Mouse (Mus musculus) lung, postnatal 4 days (tissue): ENCODE measurements at regions not wholly inside any gene's neighbourhood (a gene's known extent, or its start where the extent isn't known, plus 50 kb on each side); places are given as distances from the start of the nearest gene placed in this dataset.

ENCODE experiments used
- DNase-seq, 2 experiments: peaks; one replicate each; pipeline ENCODE4 v3.0.0; 2021

DNA sequence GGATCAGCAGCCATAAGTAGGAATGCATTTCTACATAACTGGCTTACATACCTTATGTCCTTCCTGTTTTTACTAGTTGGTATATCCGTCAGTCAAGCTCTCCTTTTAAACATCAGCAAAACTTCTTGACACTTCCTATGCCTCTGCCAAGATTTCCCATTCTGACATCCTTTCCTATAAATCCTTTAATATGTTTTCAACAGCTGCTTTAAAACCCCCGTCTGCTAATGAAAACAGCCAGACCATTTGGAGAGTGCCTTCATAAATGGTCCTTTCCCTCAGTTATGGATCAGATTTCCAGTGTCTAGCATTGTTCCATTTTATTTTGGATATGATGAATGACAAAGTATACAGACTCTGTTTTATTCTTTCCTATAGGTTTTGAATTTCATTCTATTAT lies 270.7 kb upstream of the Rgmb start:
- no peak for DNase-seq

DNA sequence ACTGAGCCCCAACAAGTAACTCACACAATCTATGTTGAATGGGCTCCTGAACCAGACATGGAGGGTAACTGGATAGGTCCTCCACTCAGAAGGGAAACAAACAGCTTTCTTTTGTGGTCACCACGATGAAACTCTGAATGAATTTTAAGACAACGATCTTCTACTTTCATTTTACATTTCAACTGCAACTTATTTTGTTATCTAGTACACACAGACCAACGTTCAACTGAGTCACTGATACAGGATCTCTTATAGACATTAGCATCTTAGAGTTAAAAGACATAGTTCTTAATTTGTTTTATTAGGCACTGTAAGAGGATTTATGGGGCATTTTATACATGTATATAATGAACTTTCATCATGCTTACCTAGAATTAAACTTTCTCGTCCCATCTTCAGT lies 262.1 kb upstream of the Rgmb start:
- no peak for DNase-seq

DNA sequence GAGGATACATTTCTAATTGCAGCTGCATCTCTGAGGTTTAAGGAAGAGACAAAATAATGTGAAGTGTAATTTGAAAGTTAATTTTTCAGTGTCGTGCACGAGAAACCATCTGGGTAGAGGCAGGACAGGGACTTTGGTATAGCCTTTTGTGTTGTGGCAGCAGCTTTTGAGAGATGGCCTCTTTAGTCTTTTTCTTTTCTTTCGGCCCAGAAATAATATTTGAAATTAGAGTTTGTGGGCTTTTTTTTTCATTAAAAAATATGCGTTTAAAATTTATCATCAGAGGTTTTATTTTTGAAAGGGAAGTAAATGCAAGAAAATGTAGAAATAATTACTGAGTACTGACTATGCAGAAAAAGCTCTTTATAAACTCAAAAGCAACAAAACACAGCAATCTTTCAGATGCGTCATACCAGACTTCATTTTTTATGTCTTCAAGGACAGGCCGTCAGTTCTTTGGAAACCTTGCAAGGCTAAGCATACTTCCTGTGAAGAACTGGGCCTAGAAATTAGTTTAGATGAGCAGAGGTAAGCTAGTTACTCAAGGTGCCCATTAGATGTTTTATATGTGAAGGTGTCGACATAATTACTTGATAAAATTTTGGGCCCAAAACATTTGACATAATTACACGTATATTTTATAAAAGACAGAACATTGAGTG lies 258.9 kb upstream of the Rgmb start:
- no peak for DNase-seq

DNA sequence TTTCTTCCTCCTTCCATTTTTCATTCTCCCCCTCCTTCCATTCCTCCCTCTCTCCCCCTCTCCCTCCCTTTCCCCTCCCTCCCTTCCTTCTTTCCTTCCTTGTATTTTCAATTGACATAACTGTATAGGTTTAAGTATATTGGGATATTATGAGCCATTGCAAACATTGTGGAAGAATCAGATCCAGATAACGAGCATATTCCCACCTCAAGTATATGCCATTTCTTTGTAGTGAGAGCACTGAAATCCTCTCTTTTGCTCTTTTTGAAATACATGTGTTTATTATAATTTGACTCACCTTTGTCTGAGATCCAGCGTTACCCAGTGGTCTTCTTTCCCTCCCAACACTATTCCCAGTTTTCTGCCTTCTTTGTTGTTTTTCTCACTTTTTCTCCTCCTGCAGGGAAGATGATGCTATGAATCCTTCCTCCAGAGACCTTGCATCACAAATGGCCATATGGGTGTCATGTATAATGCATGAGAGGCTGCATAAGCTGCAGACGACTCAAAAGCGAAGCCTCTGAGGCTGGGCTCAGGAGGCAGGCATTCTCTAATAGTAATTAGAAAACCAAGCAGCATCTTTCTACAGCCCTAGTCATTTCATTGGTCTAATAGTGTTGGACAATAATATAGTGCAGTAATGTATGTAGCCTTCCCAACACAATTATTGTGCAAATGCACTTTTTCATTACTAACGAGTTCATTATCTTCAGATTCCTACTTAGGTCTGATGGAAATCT lies 258.2 kb upstream of the Rgmb start:
- DNase-seq: no peak

DNA sequence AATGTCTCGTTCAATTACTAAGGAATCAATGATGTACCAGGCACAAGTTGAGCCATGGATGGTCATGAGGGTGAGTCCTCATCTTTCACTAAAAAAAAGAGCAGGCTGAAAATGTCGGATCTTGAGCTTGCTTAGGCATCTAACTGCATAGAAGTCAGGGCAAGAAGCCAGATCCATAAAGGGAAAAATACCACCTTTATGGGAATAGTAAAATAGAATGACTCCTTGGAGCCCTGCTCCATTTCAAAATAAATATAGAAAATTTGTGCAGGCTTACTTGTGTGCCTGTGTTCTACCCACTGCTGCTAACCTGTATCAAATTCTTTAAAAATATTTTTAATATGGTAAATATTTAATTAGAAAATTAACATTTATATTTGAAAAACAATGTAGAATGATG lies 256.2 kb upstream of the Rgmb start:
- no peak for DNase-seq

DNA sequence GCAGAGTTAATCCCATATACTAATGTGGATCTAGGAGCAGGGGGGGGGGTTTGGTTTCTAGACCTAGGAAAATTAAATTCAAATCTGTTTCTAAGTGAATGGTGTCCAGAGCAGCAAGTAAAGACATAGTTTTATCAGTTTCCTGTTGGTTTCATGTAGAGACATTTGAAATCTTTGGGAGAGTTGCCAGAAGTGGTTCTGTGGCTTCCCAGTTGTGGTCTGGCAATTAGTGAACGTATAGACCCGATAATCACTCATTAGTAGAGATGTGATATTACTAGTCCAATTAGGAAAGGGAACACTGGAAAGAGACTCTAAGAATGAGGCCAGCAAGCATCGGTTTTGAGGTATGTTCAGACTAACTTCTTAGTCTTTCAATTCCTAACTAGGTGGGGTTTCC lies 252.0 kb upstream of the Rgmb start:
- DNase-seq: no peak

DNA sequence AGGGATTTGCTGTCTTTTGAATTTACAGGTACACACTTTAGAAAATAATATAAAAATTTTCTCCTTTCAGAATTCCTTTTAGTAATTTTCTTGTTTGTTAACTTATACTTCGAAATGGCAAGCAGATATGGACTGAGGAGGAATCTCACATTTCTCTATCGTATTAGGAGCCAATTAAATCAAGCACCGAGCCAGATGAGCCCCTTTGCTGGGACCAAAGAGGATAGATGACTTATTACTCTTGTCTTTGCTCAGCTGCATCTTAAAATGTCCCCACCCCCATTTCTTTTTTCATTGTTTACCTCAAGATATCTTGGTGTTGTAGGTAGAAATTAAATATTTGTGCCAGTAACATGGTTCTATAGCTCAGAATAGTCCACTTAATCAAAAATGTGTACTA lies 247.7 kb upstream of the Rgmb start:
- no peak for DNase-seq

DNA sequence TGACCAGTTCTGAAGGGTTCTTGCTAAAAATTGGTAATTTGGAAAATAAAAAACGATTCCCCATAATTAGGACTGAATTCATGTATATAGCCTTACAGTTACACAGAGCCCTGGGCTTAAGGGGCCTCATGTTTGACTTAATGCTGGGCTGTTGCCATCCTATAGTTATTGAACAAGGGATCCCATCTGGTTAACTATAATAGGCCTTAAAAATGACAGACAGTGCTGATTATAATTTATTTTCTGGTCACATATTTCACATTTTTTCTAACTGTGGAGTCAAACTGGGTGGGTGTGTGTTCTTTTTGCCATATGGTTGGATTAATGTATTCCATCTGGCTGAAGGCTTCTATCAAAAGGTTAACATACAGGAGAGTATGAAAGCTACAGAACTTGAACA lies 238.5 kb upstream of the Rgmb start:
- DNase-seq: no peak

DNA sequence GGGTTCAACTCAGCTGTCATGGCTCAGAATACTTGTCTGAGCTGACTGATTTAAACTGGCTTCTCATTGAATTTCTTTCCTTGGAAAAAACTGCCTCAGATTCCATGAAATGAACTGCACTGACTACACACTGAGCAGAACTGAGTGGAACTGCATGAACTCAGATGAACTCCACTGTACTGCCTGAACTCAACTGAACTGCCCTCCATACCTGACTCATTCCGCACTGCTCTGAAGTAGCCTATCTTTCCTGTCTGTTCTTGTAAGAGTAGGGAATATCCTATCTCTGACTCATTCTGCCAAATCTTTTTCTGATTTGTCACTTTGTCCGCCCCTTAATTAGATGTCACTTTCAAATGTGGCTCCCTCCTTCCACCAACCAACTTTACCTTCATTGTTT lies 237.0 kb upstream of the Rgmb start:
- DNase-seq: no peak

DNA sequence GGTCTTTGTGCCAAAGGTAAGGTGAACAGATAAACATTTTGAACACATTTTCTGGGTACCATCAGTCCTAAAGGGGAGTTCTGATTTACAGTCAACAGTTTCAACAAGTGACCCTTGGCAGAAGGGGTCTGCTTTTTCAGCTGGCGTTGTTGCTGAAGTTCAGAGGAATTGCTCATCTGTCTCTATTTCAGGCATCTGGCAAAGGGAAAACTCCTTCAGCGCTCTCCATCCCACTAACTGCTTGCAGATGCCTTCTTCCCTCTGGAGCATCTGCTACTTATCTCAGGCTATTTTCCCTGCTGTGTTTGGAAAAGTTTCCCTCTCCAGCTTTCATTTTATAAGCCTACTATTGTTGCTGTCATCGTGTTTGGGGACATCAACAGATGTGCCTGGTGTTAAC lies 223.6 kb upstream of the Rgmb start:
- no peak for DNase-seq

DNA sequence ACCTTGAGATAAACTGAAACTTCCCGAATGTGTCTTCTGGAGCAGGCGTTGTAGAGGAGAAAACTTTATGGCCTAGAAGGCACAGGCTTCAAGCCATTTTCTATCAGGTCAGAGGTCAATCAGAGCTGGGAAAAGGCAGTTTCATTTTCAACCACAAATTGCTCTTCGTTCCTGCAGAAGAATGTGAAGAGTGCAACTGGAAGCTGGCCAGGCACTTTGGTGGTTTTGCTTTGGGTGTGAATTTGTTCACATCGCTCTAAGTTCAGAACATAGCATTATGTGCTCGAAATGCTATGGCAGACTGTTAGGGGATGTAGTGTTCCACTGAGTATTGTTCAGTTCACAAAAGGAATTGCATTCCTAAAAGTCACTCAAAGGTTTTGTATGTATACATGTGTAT lies 220.9 kb upstream of the Rgmb start:
- DNase-seq: peak; percentile 64 to 78

DNA sequence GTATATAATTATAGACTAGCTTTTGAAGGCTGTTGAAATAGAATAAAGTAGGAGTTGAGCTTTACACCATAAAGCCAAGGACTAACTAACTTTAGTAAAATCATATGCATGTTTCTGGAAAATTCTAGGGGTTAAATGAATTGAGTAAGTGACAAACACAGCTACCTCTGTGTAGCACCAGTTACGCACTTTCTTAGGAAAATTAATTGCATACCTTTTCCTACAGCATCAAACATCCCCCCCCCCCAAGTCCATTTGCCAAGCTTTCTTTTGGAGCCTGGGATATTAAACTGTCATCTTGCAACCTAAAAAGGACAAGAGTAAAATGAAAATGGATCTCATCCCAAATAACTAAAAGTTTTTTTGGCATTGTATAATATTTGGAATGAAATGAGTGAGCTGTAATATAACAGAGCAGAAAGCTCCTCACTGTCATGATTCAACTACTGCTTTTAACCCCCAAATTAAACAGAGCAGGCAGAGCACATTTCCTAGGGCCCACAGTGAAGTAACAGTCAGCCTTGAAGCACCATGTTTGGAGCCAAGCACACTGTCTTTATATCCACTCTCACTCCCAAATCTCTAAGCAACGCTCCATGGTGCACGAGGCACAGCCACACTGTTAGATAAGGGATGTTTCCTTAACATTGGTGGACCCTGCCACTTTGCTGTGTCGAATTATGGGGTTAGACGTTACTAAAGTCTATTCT lies 210.9 kb upstream of the Rgmb start:
- DNase-seq: no peak

DNA sequence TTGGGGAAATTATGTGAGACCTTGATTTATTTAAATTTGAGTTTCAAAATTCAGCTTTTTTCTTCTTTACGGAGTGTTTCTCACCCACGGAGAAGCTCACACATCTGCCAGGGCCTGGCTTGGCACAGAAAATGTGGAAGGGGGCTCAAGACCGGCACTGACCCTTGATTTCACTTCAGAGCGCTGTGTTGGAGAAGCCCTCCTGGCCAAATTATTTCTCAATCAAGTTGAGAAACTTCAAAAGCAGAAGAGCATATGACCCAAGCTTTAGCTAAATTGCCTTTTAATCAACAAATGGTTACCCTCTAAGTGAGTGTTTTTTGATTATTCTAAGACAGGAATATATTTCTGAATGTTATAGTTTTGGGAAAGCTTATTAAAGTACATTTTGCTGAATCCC lies 197.2 kb upstream of the Rgmb start:
- peak in 1 of 2 experiments; percentile 37 for DNase-seq

DNA sequence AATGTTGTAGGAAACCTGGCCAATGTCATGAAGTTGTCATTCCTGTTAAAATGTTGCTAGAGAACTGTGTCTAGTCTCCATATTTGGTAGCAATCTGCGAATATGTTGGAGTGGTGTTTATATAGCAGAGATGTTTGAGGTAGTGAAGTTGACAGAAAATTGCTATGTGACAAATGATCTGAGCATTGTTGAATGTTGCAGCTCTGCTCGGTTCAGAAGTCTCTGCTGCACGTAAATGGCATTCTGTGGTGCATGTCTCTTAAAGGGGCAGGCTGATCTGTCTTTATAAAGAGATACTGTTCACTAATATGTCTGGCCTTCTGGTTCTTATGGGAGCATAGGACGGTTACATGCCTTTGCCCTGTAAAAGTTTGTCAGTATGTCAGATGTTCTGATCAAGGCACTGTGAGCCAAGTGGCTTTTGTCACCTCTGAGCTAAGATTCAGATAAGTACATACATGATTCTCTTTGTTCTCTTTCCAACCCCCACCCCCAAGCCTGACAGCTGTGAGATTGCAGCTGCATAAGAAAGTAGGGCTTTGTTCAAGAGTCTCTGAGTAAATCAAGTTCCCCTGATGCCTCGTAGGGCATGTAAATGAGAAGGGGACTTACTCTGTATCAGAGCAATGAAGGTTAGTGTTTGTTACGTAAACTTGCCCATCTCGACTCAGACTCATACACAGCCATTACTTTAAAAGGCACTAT lies 174.2 kb upstream of the Rgmb start:
- no peak for DNase-seq

DNA sequence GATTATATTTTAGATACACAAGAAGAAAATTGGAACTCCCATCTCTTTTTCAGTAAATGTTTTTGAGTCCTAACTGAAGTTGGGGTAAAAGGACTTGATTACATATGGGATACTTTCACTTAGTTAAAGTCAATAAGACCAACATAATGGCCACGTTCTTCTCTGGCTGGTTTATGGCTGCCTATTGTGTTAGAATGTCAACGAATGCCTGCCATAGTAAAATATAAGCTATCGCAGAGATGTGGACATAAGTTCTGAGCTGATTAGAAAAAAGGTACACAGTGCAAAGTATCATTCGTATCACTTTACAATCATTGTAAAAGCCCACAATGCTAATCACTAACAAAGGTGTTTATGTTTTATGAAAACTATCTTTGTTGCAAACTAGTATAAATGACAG lies 173.2 kb upstream of the Rgmb start:
- no peak for DNase-seq

DNA sequence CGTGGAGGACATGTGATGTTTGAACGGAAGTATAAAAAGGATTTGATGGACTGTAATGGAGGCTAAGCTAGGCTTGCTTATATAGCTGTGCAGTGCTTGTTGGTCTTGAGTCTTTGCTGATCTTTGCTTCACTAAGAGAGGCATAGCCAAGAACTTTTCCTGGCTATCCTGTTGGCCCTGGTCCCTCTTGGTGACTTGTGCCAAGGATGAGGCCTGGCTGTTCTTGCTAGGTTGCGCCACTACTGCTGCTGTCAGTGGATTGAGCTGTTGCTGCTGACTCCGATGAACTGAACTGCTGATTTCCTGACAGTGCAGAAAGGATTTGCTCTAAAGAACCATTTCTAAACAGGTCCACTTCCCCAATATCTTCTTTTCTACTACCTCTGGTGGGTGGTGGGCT lies 167.9 kb upstream of the Rgmb start:
- peak in 1 of 2 experiments; percentile 26 for DNase-seq

DNA sequence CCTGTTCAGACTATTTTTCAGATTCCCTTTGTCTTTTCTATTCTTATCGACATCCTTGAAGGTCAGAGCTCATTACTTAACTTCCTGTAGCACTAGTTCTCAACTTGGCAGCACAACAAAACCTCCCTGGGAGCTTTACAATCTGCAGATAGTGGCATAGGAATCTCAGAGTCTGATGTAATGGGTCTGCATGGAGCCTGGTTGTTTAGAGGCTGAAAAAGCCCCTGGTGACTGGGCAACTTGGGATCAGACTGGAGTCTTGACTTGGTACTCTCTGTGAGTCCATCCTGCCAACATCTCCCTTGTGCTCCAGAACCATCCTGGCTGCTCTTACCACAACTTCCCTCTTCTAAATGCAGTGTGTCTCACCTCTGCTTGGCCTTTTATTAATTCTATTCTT lies 166.4 kb upstream of the Rgmb start:
- DNase-seq: no peak

DNA sequence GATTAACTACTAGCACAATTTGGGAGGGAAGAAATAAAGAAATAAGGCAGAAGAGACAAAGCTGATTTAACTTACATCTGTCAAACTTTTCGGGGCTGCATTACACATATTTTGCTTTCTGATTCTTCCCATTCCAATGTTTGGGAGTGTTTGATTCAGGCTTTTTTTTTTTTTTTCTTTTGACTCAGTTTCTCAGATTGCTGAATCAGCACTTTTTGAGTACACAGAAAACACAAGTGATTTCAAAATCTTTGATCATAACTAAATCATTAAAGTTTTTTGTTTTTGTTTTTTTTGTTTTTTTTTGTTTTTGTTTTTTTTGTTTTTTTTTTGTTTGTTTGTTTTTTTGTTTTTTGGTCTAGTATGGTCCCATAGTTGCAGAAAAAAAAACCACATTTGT lies 164.7 kb upstream of the Rgmb start:
- no peak for DNase-seq

DNA sequence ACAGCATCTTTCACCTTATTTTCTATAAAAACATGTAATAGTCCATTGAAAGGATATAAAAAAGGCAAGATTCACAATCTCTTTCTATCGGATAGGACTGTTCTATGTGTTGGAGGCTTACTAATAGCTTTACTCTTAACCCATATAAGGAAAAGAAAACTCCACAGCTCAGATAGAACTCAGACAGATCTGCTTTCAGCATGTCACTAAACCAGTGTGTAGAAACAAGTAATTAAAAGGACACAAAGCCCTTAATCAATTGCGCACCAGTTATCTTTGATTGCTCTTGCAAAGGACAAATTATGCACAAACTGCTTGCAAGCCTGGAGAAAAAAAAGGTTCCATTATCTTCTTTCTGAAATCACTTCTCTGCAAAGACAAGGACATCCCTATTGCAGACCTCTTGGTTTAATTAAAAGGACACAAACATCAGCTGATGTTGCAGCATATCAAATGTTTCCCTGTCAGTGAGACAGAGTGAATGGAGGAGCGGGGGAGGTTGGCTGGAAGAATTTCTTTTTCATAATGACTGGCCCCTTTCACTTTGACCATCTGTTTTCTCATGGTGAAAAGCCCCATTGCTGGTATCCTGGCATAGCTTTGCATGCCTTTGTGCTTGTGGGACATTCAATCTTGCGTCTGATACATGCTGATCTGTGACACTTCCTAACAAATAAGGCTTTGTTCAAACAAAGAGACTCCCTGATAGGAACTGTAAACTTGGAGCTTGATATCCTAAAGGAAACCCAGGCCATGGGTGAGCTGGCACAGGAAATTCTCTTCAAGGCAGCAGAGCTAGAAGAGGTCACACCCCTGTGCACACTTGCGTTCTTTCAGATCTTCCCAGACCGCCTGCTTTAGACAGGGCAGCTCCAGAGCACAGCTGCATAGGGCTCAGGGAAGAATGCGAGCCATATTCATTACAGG lies 162.8 kb upstream of the Rgmb start:
- peak; percentile 37 to 59 for DNase-seq

DNA sequence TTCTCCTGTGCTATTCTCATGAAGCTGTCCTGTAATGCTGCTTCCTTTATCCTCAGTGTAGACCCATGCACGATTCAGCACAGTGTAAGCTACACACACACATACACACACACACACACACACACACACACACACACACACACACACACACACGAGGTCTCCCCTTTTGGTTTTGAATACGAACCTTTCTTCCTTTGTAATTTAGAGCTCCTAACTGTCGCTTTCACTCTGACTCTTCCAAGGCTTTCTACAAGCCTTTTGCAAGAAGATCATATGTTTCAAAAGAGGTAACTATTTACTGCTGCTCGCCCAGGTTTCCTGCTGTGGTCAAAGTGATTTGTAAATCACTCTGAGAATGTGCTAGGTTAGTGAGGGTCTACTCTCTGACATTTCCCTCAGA lies 161.1 kb upstream of the Rgmb start:
- no peak for DNase-seq

DNA sequence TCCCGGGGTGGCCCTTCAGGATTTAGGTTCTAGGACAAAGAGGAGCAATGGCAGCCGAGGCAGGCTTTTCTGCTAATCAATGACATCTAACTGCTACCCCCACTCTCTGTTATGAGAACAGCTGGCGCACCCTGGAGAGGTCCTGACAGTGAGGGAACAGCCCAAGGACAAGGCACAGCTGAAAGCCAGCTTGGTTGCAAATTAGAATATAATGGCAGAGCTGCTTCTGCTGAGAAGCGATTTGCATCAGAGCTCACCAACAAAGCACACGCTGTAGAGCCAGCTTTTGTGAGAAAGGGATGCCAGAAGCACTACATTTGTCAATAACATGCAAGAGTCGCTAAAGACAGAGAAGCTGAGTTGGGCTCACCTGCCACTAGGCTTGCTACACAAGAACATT lies 159.5 kb upstream of the Rgmb start:
- peak in 1 of 2 experiments; percentile 23 for DNase-seq

DNA sequence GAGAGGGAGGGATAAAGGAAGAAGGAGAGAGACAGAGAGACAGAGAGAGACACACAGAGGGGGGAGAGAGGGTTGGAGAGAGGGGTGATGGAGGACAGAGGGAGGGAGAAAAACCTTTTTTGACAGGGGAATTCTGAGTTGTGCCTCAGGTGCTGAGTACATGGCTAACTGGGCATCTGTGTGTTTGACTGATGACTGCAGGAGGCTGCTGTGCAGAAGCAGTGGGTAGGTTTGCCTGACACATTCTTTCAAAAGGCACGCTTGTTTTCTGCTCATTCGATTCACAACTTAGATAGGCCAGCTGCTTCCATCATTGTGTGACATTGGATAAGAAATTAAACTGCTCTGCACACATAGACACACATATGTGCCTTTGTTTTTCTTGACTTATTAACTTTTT lies 150.7 kb upstream of the Rgmb start:
- no peak for DNase-seq
